Mouse (Mus musculus) lung, postnatal 0 days (tissue): Measurements from ENCODE around the gene Ppp1r35. TPM values are rescaled to one million over a fixed set of nuclear protein-coding genes. Genes with fewer than 3 reads are reported as not detected.

Experiments used
- ATAC-seq: fragments of 200-750 bp; cut with Nextera tagmentation; 2 replicates; pipeline ENCODE4 v1.8.0; 2017; ENCODE audit warnings: moderate library complexity
- DNase-seq: peaks from one replicate; pipeline ENCODE4 v3.0.0-alpha.2; 2016; ENCODE audit warnings: low spot score
- H3K27ac ChIP-seq: fragments of 300-500 bp; sonication (generic); 2 replicates; pipeline ENCODE4 v1.5.1; 2014; ENCODE audit warnings: antibody characterized with exemption, mild to moderate bottlenecking, low read length, mixed read lengths
- H3K27me3 ChIP-seq: fragments of 300-500 bp; sonication (generic); replicated peaks from 2 replicates; pipeline ENCODE4 v1.6.1; 2014; ENCODE audit warnings: low read length, mixed read lengths; ENCODE audit not compliant: insufficient read depth
- H3K36me3 ChIP-seq: fragments of 300-500 bp; sonication (generic); 2 replicates; pipeline ENCODE4 v1.6.1; 2014; ENCODE audit warnings: low read length, mixed read lengths; ENCODE audit not compliant: insufficient read depth
- H3K4me1 ChIP-seq: fragments of 300-500 bp; sonication (generic); 2 replicates; pipeline ENCODE4 v1.6.1; 2014; ENCODE audit warnings: antibody characterized with exemption, low read depth, low read length, mixed read lengths; ENCODE audit not compliant: insufficient read depth
- H3K4me2 ChIP-seq: fragments of 300-500 bp; sonication (generic); replicated peaks from 2 replicates; pipeline ENCODE4 v1.6.1; 2014; ENCODE audit warnings: low read depth, mild to moderate bottlenecking, low read length, moderate library complexity, mixed read lengths
- H3K4me3 ChIP-seq: fragments of 300-500 bp; sonication (generic); 2 replicates; pipeline ENCODE4 v1.5.1; 2014; ENCODE audit warnings: low read depth, low read length
- H3K9ac ChIP-seq: fragments of 300-500 bp; sonication (generic); replicated peaks from 2 replicates; pipeline ENCODE4 v1.6.1; 2014; ENCODE audit warnings: low read depth, mild to moderate bottlenecking
- H3K9me3 ChIP-seq: fragments of 300-500 bp; sonication (generic); 2 replicates; pipeline ENCODE4 v1.6.1; 2016; ENCODE audit warnings: low read length, mixed read lengths
- CTCF ChIP-seq: IDR thresholded peaks from 2 replicates; pipeline ENCODE4 v1.5.1; 2016; ENCODE audit warnings: antibody characterized with exemption, mild to moderate bottlenecking
- EP300 ChIP-seq: IDR thresholded peaks from 2 replicates; pipeline ENCODE4 v1.6.1; 2016; ENCODE audit warnings: antibody characterized with exemption, mild to moderate bottlenecking, control low read depth
- WGBS: fragments of 180-500 bp; shearing (Covaris S2); extraction: QIAGEN DNeasy Blood & Tissue Kit; methylation state at CpG from one replicate; pipeline ENCODE4 v1.1.7; 2014; 5-methylcytosine and 5-hydroxymethylcytosine counted together
- polyA plus RNA-seq: library from polyadenylated mRNA; unstranded; fragments of >200 nt; fragmentation: Nextera tagmentation; extraction: Ambion mirVana; gene quantifications from 2 replicates; pipeline ENCODE4 v1.2.1, GENCODE M21; 2015

Ppp1r35 gene
- polyA plus RNA-seq, 1 experiment from 2014 or later: 29.8 TPM

DNA sequence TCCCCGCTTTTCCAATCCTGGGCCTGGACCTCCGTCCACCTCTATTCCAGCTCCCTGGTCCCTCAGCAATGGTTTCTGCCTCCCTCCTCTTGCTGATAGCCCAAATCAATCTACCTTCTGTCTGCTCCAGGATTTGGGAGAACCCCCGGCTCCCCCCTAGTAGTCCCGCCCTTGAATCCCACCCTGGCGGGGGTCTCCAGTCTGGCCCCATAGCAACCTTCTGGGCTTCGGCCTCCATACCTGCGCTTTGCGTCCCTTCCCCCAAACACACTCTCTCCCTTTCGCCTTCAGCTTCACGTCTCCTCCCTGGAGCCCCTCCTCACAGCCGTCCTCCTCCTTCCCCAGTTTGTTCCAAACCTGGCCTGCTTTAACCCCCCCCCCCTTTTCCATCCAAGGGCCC is 38.1 kb upstream of the Ppp1r35 start:
- ATAC-seq: no peak
- Histone ChIP-seq H3K27ac (no peak overlapping the region), H3K4me2 (peak overlapping the region; percentile 94), H3K9me3 (no peaks in the 10 kb centered on the region), H3K4me1 (no peaks in the 10 kb centered on the region), H3K4me3 (peak overlapping the region; percentile 57), H3K36me3 (no peaks in the 10 kb centered on the region), H3K27me3 (no peaks in the 10 kb centered on the region), H3K9ac (0 out of 2 replicates have a peak overlapping the region, but pooled peaks have one; percentile 34)
- no peak for DNase-seq
- WGBS: 21% methylated on average over 11 of the region's 11 CpGs
- no peak for TF ChIP-seq CTCF
- TF ChIP-seq EP300: no peak

GRCm38 (mm10) chr5:137741023-137741931 is 37.4 kb upstream of the Ppp1r35 start, which contains the start of gene Nyap1:
Gene Nyap1 (minus strand): TSS chr5:137741607.
- Histone ChIP-seq H3K4me1 (no peaks in the 10 kb centered on the region), H3K4me3 (peak within 1 kb of the TSS; percentile 57), H3K9ac (peak within 1 kb of the TSS; percentile 34), H3K4me2 (peak within 1 kb of the TSS; percentile 94), H3K27ac (no peak within 1 kb of the TSS), H3K9me3 (no peaks in the 10 kb centered on the region), H3K36me3 (no peaks in the 10 kb centered on the region), H3K27me3 (no peaks in the 10 kb centered on the region)
- peak; percentile 82 for ATAC-seq
- TF ChIP-seq CTCF (peak; percentile 82), EP300 (no peak)
- peak; percentile 84 for DNase-seq
- WGBS: under 1% methylated on average over 42 of the region's 71 CpGs

DNA sequence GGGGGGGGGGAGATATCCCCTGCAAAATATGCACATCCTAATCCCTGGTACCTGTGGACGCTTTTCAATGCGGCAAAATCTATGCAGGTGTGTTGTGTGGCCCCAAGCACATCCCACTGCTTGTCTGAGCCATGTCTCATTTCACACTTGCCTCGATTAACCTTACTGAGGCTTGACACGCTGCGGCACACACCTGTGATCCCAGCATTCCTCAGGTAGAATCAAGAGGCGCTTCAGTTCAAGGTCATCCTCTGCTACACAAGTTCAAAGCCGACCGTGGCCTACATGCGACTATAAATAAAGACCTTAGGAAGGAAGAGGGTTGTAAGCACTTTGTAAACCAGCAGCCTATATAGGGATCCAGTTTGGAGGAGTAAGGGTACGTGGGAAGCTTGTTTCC is 36.6 kb upstream of the Ppp1r35 start:
- H3K4me1 ChIP-seq: no peaks in the 10 kb centered on the region
- H3K4me2 ChIP-seq: peak overlapping the region; percentile 94
- ATAC-seq (no peak), DNase-seq (no peak)
- peak overlapping the region; percentile 57; the same call in 1 of the 2 replicates for H3K4me3 ChIP-seq
- no peaks in the 10 kb centered on the region for H3K9me3 ChIP-seq
- H3K36me3 ChIP-seq: no peaks in the 10 kb centered on the region; the same call in 1 of the 2 replicates
- no peak for TF ChIP-seq CTCF
- no peak for TF ChIP-seq EP300
- H3K27me3 ChIP-seq: no peaks in the 10 kb centered on the region
- H3K9ac ChIP-seq: no peak overlapping the region
- H3K27ac ChIP-seq: no peak overlapping the region
- WGBS: 53% methylated on average over 10 of the region's 10 CpGs

GRCm38 (mm10) chr5:137742836-137743235 is 35.8 kb upstream of the Ppp1r35 start:
- Histone ChIP-seq H3K4me2 (no peak overlapping the region), H3K36me3 (no peaks in the 10 kb centered on the region; the same call in 1 of the 2 replicates), H3K27me3 (no peaks in the 10 kb centered on the region), H3K9me3 (no peaks in the 10 kb centered on the region), H3K27ac (no peak overlapping the region), H3K4me3 (no peak overlapping the region), H3K4me1 (no peaks in the 10 kb centered on the region), H3K9ac (no peak overlapping the region)
- no peak for DNase-seq
- no peak for ATAC-seq
- WGBS: 91% methylated on average over 6 of the region's 6 CpGs
- TF ChIP-seq EP300 (no peak), CTCF (no peak)

DNA sequence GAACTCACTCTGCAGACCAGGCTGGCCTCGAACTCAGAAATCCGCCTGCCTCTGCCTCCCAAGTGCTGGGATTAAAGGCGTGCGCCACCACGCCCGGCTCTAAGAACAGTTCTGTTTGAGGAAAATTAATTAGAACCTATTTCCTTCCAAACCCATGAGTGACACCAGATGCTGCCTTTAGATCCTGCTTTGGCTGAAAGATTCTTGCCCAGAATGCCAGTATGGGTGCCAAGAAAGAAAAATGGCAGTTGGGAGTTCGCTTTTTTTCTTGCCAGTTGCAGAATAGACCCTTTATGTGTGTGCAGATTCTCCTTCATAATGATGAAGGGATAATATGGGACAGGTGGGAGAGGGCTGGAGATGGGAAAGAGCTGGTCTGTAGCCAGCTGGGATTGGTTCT is 34.5 kb upstream of the Ppp1r35 start:
- WGBS: 90% methylated on average over 6 of the region's 7 CpGs
- H3K4me1 ChIP-seq: peaks cover 3% of the 10 kb centered on the region; the same call in 1 of the 2 replicates
- no peak for TF ChIP-seq EP300
- TF ChIP-seq CTCF: no peak
- no peak for DNase-seq
- no peak for ATAC-seq
- H3K27me3 ChIP-seq: no peaks in the 10 kb centered on the region
- no peak overlapping the region for H3K27ac ChIP-seq
- no peak overlapping the region for H3K4me2 ChIP-seq
- no peak overlapping the region for H3K4me3 ChIP-seq
- H3K9ac ChIP-seq: no peak overlapping the region
- no peaks in the 10 kb centered on the region; the same call in 1 of the 2 replicates for H3K36me3 ChIP-seq
- no peaks in the 10 kb centered on the region for H3K9me3 ChIP-seq
